Mouse (Mus musculus) stomach, postnatal 0 days (tissue): ENCODE data around the gene Zkscan1. TPM values are rescaled to one million over a fixed set of nuclear protein-coding genes. Genes with fewer than 3 reads are reported as not detected.

Experiments used
- ATAC-seq: fragments of 200-750 bp; cut with Nextera tagmentation; 2 replicates; pipeline ENCODE4 v1.8.0; 2017; ENCODE audit not compliant: low FRiP score, low TSS enrichment
- DNase-seq: peaks from one replicate; pipeline ENCODE4 v3.0.0-alpha.2; 2016; ENCODE audit warnings: low spot score
- H3K27ac ChIP-seq: fragments of 300-500 bp; sonication (generic); replicated peaks from 2 replicates; pipeline ENCODE4 v1.5.1; 2014; ENCODE audit warnings: mild to moderate bottlenecking, control low read depth
- H3K27me3 ChIP-seq: fragments of 300-500 bp; sonication (generic); 2 replicates; pipeline ENCODE4 v1.6.1; 2014; ENCODE audit warnings: low read length; ENCODE audit not compliant: control insufficient read depth, insufficient read depth
- H3K36me3 ChIP-seq: fragments of 300-500 bp; sonication (generic); 2 replicates; pipeline ENCODE4 v1.6.1; 2014; ENCODE audit warnings: low read length, mixed read lengths; ENCODE audit not compliant: control insufficient read depth, insufficient read depth
- H3K4me1 ChIP-seq: fragments of 300-500 bp; sonication (generic); replicated peaks from 2 replicates; pipeline ENCODE4 v1.6.1; 2014; ENCODE audit warnings: antibody characterized with exemption; ENCODE audit not compliant: control insufficient read depth, insufficient read depth
- H3K4me2 ChIP-seq: fragments of 300-500 bp; sonication (generic); replicated peaks from 2 replicates; pipeline ENCODE4 v1.6.1; 2014; ENCODE audit warnings: low read depth, mild to moderate bottlenecking, control low read depth, moderate library complexity
- H3K4me3 ChIP-seq: fragments of 300-500 bp; sonication (generic); 2 replicates; pipeline ENCODE4 v1.5.1; 2014; ENCODE audit warnings: low read depth, low read length, control low read depth
- H3K9ac ChIP-seq: fragments of 300-500 bp; sonication (generic); 2 replicates; pipeline ENCODE4 v1.6.1; 2014; ENCODE audit warnings: mild to moderate bottlenecking, low read length, control low read depth, mixed read lengths
- H3K9me3 ChIP-seq: fragments of 300-500 bp; sonication (generic); 2 replicates; pipeline ENCODE4 v1.6.1; 2016; ENCODE audit warnings: low read length; ENCODE audit not compliant: control insufficient read depth
- CTCF ChIP-seq: IDR thresholded peaks from 2 replicates; pipeline ENCODE4 v1.5.1; 2016; ENCODE audit warnings: antibody characterized with exemption, low read depth, mild to moderate bottlenecking, moderate library complexity
- EP300 ChIP-seq: optimal IDR thresholded peaks from 2 replicates; pipeline ENCODE3; 2016; ENCODE audit warnings: antibody characterized with exemption
- WGBS: fragments of 180-500 bp; shearing (Covaris S2); extraction: QIAGEN DNeasy Blood & Tissue Kit; methylation state at CpG from one replicate; pipeline ENCODE4 v1.1.7; 2014; 5-methylcytosine and 5-hydroxymethylcytosine counted together
- polyA plus RNA-seq: library from polyadenylated mRNA; unstranded; fragments of >200 nt; fragmentation: Nextera tagmentation; extraction: Ambion mirVana; gene quantifications from 2 replicates; pipeline ENCODE4 v1.2.1, GENCODE M21; 2015

Gene Zkscan1
- polyA plus RNA-seq, 1 experiment from 2014 or later = 5.8 TPM

- Histone ChIP-seq H3K4me3 (no peak overlapping the region), H3K36me3 (0 out of 2 replicates have a peak, but pooled peaks cover 2% of the 10 kb centered on the region), H3K27me3 (no peaks in the 10 kb centered on the region), H3K27ac (no peak overlapping the region), H3K9ac (no peak overlapping the region), H3K4me2 (peak overlapping the region; percentile 54), H3K9me3 (no peaks in the 10 kb centered on the region), H3K4me1 (no peaks in the 10 kb centered on the region)
- DNase-seq (no peak), ATAC-seq (no peak)
- 53% methylated on average over 3 of the region's 3 CpGs for WGBS
- TF ChIP-seq CTCF = no peak
- no peak for TF ChIP-seq EP300
Measured at GRCm38 (mm10) chr5:138118041-138118440, 33.2 kb downstream of the Zkscan1 start.

DNA sequence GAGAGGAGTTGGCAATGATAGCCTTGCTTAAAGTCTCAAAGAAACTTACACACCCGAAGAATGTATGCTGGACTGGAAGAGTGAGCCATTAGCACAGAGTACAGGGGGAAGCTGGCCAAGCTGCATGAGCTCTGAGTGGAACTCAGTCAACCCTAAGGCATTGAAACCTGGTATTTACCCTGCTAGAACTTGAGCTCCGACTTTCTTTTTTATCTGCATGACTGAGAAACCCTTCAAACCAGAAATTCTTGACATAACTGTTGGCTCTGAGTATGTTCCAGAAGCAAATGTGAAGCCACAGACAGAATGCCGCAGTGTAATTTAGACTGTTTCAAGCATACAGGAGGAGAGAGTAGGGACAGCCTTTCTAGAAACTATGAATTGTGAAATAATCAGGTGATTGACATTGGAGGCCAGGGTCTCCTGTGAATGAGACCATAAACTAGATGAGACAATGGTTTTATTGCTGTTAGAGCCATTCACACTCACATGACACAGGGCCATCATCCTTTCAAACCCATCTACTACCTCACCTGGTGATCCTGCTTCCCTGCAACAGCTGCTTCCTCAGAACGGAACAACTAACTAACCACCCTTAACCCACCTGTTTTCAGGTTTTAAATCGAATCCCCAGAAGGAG, 47.7 kb downstream of the Zkscan1 start:
- TF ChIP-seq CTCF (no peak), EP300 (no peak)
- no peaks in the 10 kb centered on the region for H3K27me3 ChIP-seq
- peaks cover 34% of the 10 kb centered on the region; the same call in 1 of the 2 replicates for H3K36me3 ChIP-seq
- H3K27ac ChIP-seq = no peak overlapping the region
- 89% methylated on average over 5 of the region's 5 CpGs for WGBS
- H3K9me3 ChIP-seq = no peaks in the 10 kb centered on the region
- H3K4me3 ChIP-seq = no peak overlapping the region
- H3K4me1 ChIP-seq = no peaks in the 10 kb centered on the region
- DNase-seq (no peak), ATAC-seq (no peak)
- H3K9ac ChIP-seq = no peak overlapping the region
- H3K4me2 ChIP-seq = no peak overlapping the region

- Histone ChIP-seq H3K36me3 (peaks cover 15% of the 10 kb centered on the region; the same call in 1 of the 2 replicates), H3K27ac (no peak overlapping the region), H3K4me2 (no peak overlapping the region), H3K4me1 (no peaks in the 10 kb centered on the region), H3K9ac (no peak overlapping the region), H3K9me3 (no peaks in the 10 kb centered on the region), H3K27me3 (no peaks in the 10 kb centered on the region), H3K4me3 (no peak overlapping the region)
- DNase-seq (no peak), ATAC-seq (peak; percentile 43; the same call in 1 of the 2 replicates)
- WGBS = 48% methylated on average over 4 of the region's 4 CpGs
- TF ChIP-seq EP300 (no peak), CTCF (no peak)
Measured at GRCm38 (mm10) chr5:138137257-138137656, 52.4 kb downstream of the Zkscan1 start.

- 52% methylated on average over 8 of the region's 8 CpGs for WGBS
Measured at GRCm38 (mm10) chr5:138137935-138138549, 53.2 kb downstream of the Zkscan1 start.

DNA sequence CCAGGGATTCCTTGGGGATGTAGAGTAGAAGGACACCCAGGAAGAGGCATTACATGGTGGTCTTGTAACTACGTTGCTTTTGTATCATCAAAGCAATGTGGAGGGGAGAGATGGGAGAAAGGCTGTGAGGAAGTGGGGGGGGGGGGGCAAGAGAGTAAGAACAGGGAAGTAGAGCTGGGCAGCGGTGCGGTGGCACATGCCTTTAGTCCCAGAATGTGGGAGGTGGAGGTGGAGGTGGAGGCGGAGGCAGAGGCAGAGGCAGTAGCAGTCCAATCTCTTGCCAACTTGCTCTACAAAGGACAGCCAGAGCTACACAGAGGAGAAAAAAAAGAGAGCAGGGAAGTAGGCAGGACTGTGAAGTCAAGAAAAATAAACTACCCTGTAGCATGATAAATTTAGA, 53.7 kb downstream of the Zkscan1 start:
- 62% methylated on average over 4 of the region's 4 CpGs for WGBS

More at GRCm38 (mm10) chr5:138137935-138138549, 53.2 kb downstream of the Zkscan1 start:
- Histone ChIP-seq H3K4me1 (no peaks in the 10 kb centered on the region), H3K4me3 (no peak overlapping the region), H3K36me3 (peaks cover 12% of the 10 kb centered on the region; the same call in 1 of the 2 replicates), H3K9ac (no peak overlapping the region), H3K9me3 (no peaks in the 10 kb centered on the region), H3K4me2 (no peak overlapping the region), H3K27me3 (no peaks in the 10 kb centered on the region), H3K27ac (no peak overlapping the region)
- DNase-seq (peak; percentile 29), ATAC-seq (peak; percentile 60)
- TF ChIP-seq CTCF = peak; percentile 83
- no peak for TF ChIP-seq EP300

DNA sequence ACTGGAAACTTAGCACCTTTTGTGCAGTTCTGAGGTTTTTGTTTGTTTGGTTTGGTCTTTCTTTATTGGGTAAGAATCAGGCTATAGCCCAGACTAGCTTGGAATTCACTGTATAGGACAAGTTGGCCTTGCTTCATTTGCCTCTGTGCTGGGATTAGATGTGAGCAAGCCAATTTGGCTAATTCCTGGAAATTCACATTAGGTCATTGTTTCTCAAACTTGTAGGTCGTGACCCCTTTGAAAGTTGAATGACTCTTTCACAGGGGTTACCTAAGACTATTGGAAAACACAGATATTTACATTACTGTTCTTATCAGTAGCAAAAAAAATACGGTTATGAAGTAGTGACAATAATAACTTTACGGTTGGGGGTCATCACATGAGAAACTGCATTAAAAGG, 69.5 kb downstream of the Zkscan1 start:
- 59% methylated on average over 3 of the region's 3 CpGs for WGBS

More for the DNA sequence above, 53.7 kb downstream of the Zkscan1 start:
- H3K27me3 ChIP-seq = no peaks in the 10 kb centered on the region
- H3K4me3 ChIP-seq = no peak overlapping the region
- ATAC-seq (no peak), DNase-seq (no peak)
- no peak overlapping the region for H3K27ac ChIP-seq
- no peaks in the 10 kb centered on the region for H3K4me1 ChIP-seq
- TF ChIP-seq EP300 (no peak), CTCF (no peak)
- H3K36me3 ChIP-seq = peaks cover 12% of the 10 kb centered on the region; the same call in 1 of the 2 replicates
- H3K4me2 ChIP-seq = no peak overlapping the region
- H3K9me3 ChIP-seq = no peaks in the 10 kb centered on the region
- no peak overlapping the region for H3K9ac ChIP-seq

More for the DNA sequence above, 69.5 kb downstream of the Zkscan1 start:
- Histone ChIP-seq H3K36me3 (peaks cover 11% of the 10 kb centered on the region), H3K4me3 (peak overlapping the region; percentile 71; the same call in 1 of the 2 replicates), H3K9me3 (no peaks in the 10 kb centered on the region), H3K4me2 (peak overlapping the region; percentile 64), H3K4me1 (no peaks in the 10 kb centered on the region), H3K27ac (no peak overlapping the region), H3K9ac (peak overlapping the region; percentile 89; the same call in 1 of the 2 replicates), H3K27me3 (no peaks in the 10 kb centered on the region)
- ATAC-seq (no peak), DNase-seq (no peak)
- TF ChIP-seq EP300 = no peak
- TF ChIP-seq CTCF = no peak
